Mouse (Mus musculus) megakaryocyte-erythroid progenitor cell, adult 5 weeks (primary cell): ENCODE results near the gene Chuk. TPM values are rescaled to one million over a fixed set of nuclear protein-coding genes. Genes with fewer than 3 reads are reported as not detected.

Experiments
- polyA plus RNA-seq: library from polyadenylated mRNA; stranded (reverse); fragments of >175 nt; gene quantifications from 2 replicates; pipeline ENCODE4 v1.2.3, GENCODE M21; 2012

Chuk gene
- 14.5 TPM in 2 replicates for polyA plus RNA-seq

DNA sequence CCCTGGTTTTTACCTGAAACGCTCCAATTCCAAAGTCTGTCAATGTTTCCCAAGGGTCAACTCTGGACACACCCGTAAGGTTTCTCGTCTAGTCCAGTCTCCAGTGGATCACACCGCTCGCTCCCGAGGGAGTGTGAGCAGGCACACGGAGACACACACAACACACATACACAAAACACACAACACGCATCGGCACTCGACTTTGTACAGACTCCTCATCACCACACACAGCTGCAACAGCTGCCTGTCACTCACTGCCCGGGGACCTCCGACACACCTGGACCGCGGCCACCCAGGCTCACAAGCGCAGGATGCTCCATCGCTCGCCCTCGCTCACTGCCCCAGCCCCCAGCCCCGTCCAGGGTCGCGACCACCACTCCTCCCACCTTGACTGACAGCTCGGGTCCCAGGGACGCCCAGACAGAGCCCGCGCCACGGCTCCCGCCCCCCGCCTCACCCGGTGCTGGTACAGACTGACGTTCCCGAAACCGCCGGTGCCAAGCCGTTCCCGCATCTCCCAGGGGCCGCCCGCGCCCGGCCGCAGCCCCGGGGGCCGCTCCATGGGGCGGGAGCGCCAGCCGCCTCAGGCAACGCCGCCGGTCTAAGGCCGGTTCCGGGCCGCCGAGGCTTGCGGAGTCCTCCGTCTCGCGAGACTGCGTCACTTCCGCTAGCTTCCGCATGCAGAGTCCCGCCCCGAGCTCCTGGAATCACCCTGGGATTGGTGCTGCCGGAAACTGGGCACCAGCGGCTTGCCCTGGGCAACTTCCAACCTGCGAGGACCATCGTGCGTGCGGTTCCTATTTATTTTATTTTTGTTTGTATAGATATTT lies at the start of gene Chuk:
TSS of gene Chuk (minus strand) at position 650 of the 830 bp plus-strand sequence.

GRCm38 (mm10) chr19:44145702-44146567 lies 38.7 kb upstream of the Chuk start, which contains the start of gene Bloc1s2:
Bloc1s2 (minus strand) TSS chr19:44146446.

DNA sequence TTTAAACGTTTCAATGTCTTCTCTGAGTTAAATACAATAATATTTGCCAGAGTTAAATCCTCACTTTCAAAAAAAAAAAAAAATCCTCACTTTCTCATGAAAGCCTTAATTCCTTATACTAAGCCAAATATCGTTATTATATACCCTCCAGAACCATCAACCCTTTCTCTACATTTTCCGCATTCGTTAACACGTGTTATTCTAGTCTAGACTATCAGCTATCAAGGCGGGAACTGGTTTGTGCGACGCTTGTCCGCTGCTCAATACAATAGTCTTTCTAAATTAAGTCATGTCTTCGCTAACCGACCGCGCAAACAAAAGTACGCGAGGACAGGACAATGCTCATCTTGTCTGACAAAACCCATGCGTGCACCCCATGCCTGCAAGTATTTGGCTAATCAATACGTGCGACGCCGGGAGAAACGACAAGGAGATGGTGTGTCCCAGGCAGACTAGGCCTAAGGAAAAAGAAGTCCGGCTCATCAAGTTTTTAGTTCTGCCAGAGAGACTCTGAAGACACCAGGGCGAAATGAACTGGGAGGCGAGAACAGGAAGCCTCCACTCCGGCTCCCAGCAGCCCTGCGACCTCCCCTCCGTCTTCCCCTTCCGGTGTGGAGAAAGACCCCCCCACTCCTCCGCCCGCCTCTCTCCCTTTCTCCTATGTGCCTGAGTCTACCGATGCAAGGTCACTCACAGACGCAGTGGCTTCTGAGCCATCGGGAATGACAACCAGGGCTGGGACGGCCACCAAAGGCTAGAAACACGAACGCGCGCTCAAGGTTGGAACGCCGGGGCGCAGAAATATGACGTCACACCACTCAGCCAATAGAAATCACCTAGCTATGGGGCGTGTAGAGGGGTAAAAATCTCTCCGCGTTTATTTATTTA lies 28.0 kb upstream of the Chuk start, which contains the start of gene Cwf19l1:
TSS of gene Cwf19l1 (minus strand) at position 805 of the 888 bp plus-strand sequence.

GRCm38 (mm10) chr19:44069121-44069913 lies 38.0 kb downstream of the Chuk start, which contains the start of gene Erlin1:
Erlin1 (minus strand) TSS chr19:44069785.

DNA sequence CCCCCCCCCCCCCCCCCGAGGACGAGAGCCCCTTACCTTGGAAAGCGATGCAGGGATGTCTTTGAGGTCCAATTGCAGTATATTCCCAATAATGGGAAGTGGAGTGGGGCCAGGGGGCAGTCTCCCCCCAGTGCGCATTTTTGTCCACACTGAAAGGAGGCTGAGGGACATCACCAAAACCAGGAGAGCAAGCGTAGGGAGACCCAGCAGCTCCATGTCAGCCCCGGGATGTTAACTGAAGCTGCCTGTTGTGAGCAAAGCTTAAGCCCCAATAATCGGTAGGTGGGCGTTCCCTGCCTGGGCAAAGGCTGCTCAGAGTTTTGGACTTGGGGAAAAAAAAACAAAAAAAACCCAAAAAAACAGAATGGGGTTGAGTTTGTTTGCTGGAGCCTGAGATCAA lies 78.3 kb downstream of the Chuk start, which contains the start of gene Cyp2c23:
TSS of gene Cyp2c23 (minus strand) at position 237 of the 400 bp plus-strand sequence.

Other genes starting within 250 kb of the Chuk start
- gene Dnmbp, start 167.3 kb downstream of the Chuk start, polyA plus RNA-seq, result 6.0 and 6.6 TPM in 2 replicates
- gene Cpn1, start 120.9 kb downstream of the Chuk start, polyA plus RNA-seq, result 0.38 and 0.53 TPM in 2 replicates
- gene Cyp2c23, start 78.3 kb downstream of the Chuk start, polyA plus RNA-seq, result not detected in 2 replicates
- gene Erlin1, start 37.7 kb downstream of the Chuk start, polyA plus RNA-seq, result 26.3 and 30.6 TPM in 2 replicates
- gene Cwf19l1, start 28.4 kb upstream of the Chuk start, polyA plus RNA-seq, result 5.7 and 6.5 TPM in 2 replicates
- 179 and 203 TPM in 2 replicates for gene Bloc1s2, start 39.0 kb upstream of the Chuk start, polyA plus RNA-seq
- not detected in 2 replicates for gene Pkd2l1, start 85.0 kb upstream of the Chuk start, polyA plus RNA-seq
- not detected in 2 replicates for gene Scd3, start 95.8 kb upstream of the Chuk start, polyA plus RNA-seq
- 9.7 and 10.6 TPM in 2 replicates for gene Scd2, start 186.2 kb upstream of the Chuk start, polyA plus RNA-seq
- gene Scd4, start 225.6 kb upstream of the Chuk start, polyA plus RNA-seq, result 0.02 and 0.04 TPM in 2 replicates